In the genomic region with DNA sequence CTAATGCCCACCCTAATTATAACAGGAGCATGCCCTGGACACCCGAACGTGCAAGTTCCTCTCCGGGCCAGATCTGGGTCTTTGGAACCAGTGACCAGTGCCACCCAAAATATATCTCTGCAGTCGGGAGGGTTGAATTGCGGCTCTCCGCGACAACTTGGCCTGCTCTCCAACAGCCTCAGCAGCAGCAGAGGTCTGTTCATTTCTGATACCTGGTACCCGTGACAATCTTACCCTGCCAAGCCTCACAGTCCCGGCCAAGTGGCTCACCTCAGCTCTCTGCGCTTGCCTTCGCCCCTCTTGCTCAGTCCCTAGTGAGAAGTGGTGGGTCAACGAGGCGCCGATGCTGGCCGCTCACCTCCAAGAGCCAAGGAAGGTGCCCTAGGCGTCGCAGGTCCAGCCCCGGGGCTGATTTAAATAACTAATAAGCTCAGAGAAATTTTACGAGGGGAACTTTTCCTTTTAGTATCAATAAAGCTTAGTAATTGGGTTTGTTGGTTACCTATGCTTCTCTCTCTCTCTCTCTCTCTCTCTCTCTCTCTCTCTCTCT, we compare ENCODE assay signal across 7 mouse cellular contexts. TPM values are rescaled to one million over a fixed set of nuclear protein-coding genes. Genes with fewer than 3 reads are reported as not detected.
DNase-seq lines count a peak whose midpoint lies in the region; ATAC-seq and TF ChIP-seq lines count a peak whose summit lies in the region.

Satb2 (minus strand) TSS at position 500 of the 550 bp plus-strand sequence.

- WGBS in lung, embryonic 14.5 days, result under 1% methylated on average over 19 of the region's 19 CpGs
- 1% methylated on average over 19 of the region's 19 CpGs for WGBS in forebrain, embryonic 10.5 days
- under 1% methylated on average over 19 of the region's 19 CpGs for WGBS in neural tube, embryonic 12.5 days

- H3K9me3 ChIP-seq in lung, embryonic 14.5 days (ENCODE audit: low read depth, low read length), result no peaks in the 10 kb centered on the region
- no peaks in the 10 kb centered on the region for H3K9me3 ChIP-seq in forebrain, embryonic 10.5 days
- H3K9me3 ChIP-seq in neural tube, embryonic 12.5 days, result no peaks in the 10 kb centered on the region

- peak within 1 kb of the TSS; percentile 28 for H3K4me3 ChIP-seq in lung, embryonic 14.5 days (ENCODE audit: low read depth, low read length)
- H3K4me3 ChIP-seq in forebrain, embryonic 10.5 days, result peak within 1 kb of the TSS; percentile 42
- H3K4me3 ChIP-seq in neural tube, embryonic 12.5 days, result peak within 1 kb of the TSS; percentile 18; the same call in 1 of the 2 replicates

- no peak for TF ChIP-seq CTCF in lung, embryonic 14.5 days (IDR thresholded peaks at IDR 0.05; ENCODE audit: low read depth)

- DNase-seq in lung, embryonic 14.5 days, result no peak
- no peak for DNase-seq in lung, postnatal 14 days
- peak; percentile 44 for DNase-seq in forebrain, embryonic 10.5 days (ENCODE audit: extremely low spot score, low spot score)
- peak; percentile 11 for DNase-seq in kidney, postnatal 14 days
- no peak for DNase-seq in spleen, postnatal 14 days (ENCODE audit: low spot score in 2 of 2)
- no peak for DNase-seq in cerebellum, adult 18-20 months

- H3K27me3 ChIP-seq in lung, embryonic 14.5 days (ENCODE audit: insufficient read depth, low read length), result peaks cover 77% of the 10 kb centered on the region
- H3K27me3 ChIP-seq in forebrain, embryonic 10.5 days (ENCODE audit: poor library complexity, severe bottlenecking), result peaks cover 82% of the 10 kb centered on the region
- H3K27me3 ChIP-seq in neural tube, embryonic 12.5 days (replicated peaks), result peaks cover 72% of the 10 kb centered on the region

- H3K36me3 ChIP-seq in lung, embryonic 14.5 days (ENCODE audit: insufficient read depth), result no peaks in the 10 kb centered on the region
- no peaks in the 10 kb centered on the region for H3K36me3 ChIP-seq in forebrain, embryonic 10.5 days (replicated peaks)
- no peaks in the 10 kb centered on the region for H3K36me3 ChIP-seq in neural tube, embryonic 12.5 days

- no peaks in the 10 kb centered on the region for H3K4me1 ChIP-seq in lung, embryonic 14.5 days (ENCODE audit: insufficient read depth)
- peaks cover 55% of the 10 kb centered on the region for H3K4me1 ChIP-seq in forebrain, embryonic 10.5 days
- H3K4me1 ChIP-seq in neural tube, embryonic 12.5 days, result peaks cover 19% of the 10 kb centered on the region

- H3K27ac ChIP-seq in lung, embryonic 14.5 days (ENCODE audit: low read depth), result no peak within 1 kb of the TSS
- no peak within 1 kb of the TSS for H3K27ac ChIP-seq in forebrain, embryonic 10.5 days
- H3K27ac ChIP-seq in neural tube, embryonic 12.5 days, result no peak within 1 kb of the TSS

- peak within 1 kb of the TSS; percentile 44 for H3K4me2 ChIP-seq in lung, embryonic 14.5 days
- H3K4me2 ChIP-seq in neural tube, embryonic 12.5 days (replicated peaks), result peak within 1 kb of the TSS; percentile 55

- no peak within 1 kb of the TSS for H3K9ac ChIP-seq in lung, embryonic 14.5 days
- H3K9ac ChIP-seq in neural tube, embryonic 12.5 days, result no peak within 1 kb of the TSS

- no peak for ATAC-seq in lung, embryonic 14.5 days (ENCODE audit: insufficient read depth)
- no peak for ATAC-seq in neural tube, embryonic 12.5 days (ENCODE audit: low FRiP score, low read depth)

RNA-seq across cellular contexts. Expression of gene Satb2, which starts in this region (rescaled TPM):
- 0.61 and 0.79 TPM in 2 replicates for polyA plus RNA-seq in lung, embryonic 14.5 days (2014; fragmentation: Nextera tagmentation; extraction: Ambion mirVana)
- 0.91 and 1.4 TPM in 2 replicates for polyA plus RNA-seq in forebrain, embryonic 10.5 days (2016; fragmentation: Nextera tagmentation; extraction: Ambion mirVana)
- 1.7 and 1.9 TPM in 2 replicates for polyA plus RNA-seq in neural tube, embryonic 12.5 days (2016; fragmentation: Nextera tagmentation; extraction: Ambion mirVana)

Comparison
In these comparisons a context has a peak if more than half of its experiments do, and no peak if none do; other contexts are left out.
1. DNase-seq: peak in forebrain, embryonic 10.5 days (single experiment) and kidney, postnatal 14 days (single experiment); none in lung, embryonic 14.5 days (single experiment), lung, postnatal 14 days (single experiment), spleen, postnatal 14 days (0 of 2) and cerebellum, adult 18-20 months (0 of 2).
2. Peak in every context shown above with its lines, with median percentiles within 50 percentile points of each other: H3K4me3 ChIP-seq.